Mouse (Mus musculus): ENCODE measurements around the gene Rmdn3.

DNA sequence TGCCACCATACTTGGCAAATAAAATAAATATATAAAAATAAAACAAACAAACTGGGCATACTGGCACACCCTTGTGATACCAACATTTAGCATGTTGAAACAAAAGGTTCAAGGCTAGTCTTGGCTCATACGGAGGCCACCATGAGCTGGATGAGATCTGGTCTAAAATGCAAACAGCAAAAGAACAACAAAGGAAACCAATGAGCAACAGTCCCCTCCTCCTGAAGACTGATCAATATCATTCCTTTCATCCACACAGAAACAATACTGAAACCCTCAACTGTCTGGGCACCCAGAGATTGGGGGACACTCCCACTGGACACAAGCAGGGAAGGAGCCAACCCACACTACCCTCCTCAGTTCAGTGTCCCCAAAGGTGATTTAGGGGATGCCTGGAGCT, 40.7 kb upstream of the Rmdn3 start:
- TF ChIP-seq CTCF (IDR thresholded peaks at IDR 0.05) (no peak), EP300 (IDR thresholded peaks at IDR 0.05) (no peak)
